15 mouse cellular contexts compared by ENCODE assay signal in the genomic region with DNA sequence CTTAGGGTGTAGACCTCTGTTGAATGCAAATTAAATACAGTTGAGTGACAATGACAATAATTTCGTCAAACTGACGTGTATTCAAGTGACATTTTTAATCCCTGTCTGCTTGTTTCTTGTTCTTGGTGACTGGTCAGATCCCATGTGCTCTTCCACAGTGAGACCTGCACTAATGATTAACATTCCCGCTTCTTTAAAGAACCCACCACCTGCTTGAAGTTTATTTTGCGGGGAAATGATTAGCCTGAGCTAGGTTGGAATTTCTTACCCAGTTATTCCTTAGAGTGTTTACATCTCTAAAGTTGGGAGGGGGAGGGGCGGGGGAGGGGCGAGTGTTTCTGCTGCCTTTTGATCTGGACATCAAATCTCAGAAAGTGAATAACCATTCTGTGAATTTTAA.
"Had no signal": no experiment of that assay in that cellular context is flagged by ENCODE, and none has a peak within 500 bp of the region (broad histone marks: within the 10 kb centered on the region; RNA-seq: fewer than 3 reads in every experiment).

No protein-coding gene starts in this region.

- DNase-seq: liver; lung, adult 18-20 months; lung, postnatal 10 days; lung, postnatal 36 days; midbrain, embryonic 14.5 days; thymus, adult 18-20 months; thymus, postnatal 36 days had no signal

- H3K27me3 ChIP-seq: lung, embryonic 15.5 days had no signal

- H3K36me3 ChIP-seq: limb, embryonic 10.5 days; limb, embryonic 13.5 days; liver, embryonic 12.5 days; liver, embryonic 15.5 days; lung, embryonic 15.5 days; midbrain, embryonic 10.5 days had no signal

- H3K4me3 ChIP-seq: limb, embryonic 10.5 days; limb, embryonic 13.5 days; liver, embryonic 12.5 days; liver, embryonic 15.5 days; lung, embryonic 15.5 days; megakaryocyte, embryonic 14.5 days; midbrain, embryonic 10.5 days had no signal

- H3K4me1 ChIP-seq: limb, embryonic 10.5 days; limb, embryonic 13.5 days; liver, embryonic 12.5 days; liver, embryonic 15.5 days; lung, embryonic 15.5 days had no signal

- H3K9ac ChIP-seq: limb, embryonic 13.5 days; liver, embryonic 12.5 days; liver, embryonic 15.5 days; lung, embryonic 15.5 days had no signal

- H3K4me2 ChIP-seq: limb, embryonic 13.5 days; liver, embryonic 12.5 days; liver, embryonic 15.5 days; lung, embryonic 15.5 days had no signal

- ATAC-seq: intestine, postnatal 0 days; liver, embryonic 12.5 days had no signal

- H3K9me3 ChIP-seq: limb, embryonic 10.5 days; limb, embryonic 13.5 days; liver, embryonic 12.5 days; liver, embryonic 15.5 days; lung, embryonic 15.5 days; midbrain, embryonic 10.5 days had no signal

- H3K27ac ChIP-seq: limb, embryonic 10.5 days; limb, embryonic 13.5 days; liver, embryonic 12.5 days; liver, embryonic 15.5 days; lung, embryonic 15.5 days; midbrain, embryonic 10.5 days had no signal
